Mouse (Mus musculus) small intestine, adult 2 months (tissue): ENCODE data around the gene Nat8f2.
"Not testable (repeated sequence)": the region's sequence is repeated elsewhere in the genome, so short reads cannot be mapped to it uniquely, and the experiment has no call there.

ENCODE experiments used
- CTCF ChIP-seq: fragments of 200-500 bp; IDR thresholded peaks from 2 replicates; pipeline ENCODE4 v1.5.1; 2012; ENCODE audit warnings: low read depth, mild to moderate bottlenecking, control low read depth, inconsistent platforms, low read length, moderate library complexity, mixed read lengths; ENCODE audit not compliant: insufficient replicate concordance, insufficient read length; ENCODE audit errors: extremely low read depth
- POLR2A ChIP-seq: fragments of 200-500 bp; IDR thresholded peaks from 2 replicates; pipeline ENCODE4 v1.6.1; 2012; ENCODE audit warnings: low read depth, mild to moderate bottlenecking, control low read depth, inconsistent platforms, low read length, moderate library complexity

DNA sequence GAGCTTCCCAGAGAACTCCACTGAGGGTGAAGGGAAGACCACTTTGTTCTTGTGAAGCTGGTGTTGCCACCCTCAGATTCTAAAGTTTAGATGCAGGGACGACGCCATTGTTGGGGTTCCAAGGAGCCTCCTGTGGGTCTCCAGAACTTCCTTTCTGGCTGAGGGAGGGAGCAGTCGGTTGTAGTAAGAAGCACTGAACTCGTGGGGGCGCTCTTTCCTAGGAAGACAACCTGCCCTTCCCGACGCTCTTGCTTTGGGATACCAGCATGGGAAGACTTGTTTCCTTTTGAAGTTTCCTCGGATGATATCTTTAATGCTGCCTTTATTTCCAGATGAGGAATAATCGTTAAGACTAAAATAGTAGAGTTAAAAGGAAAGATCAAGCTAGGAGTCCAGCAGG, 32.1 kb downstream of the Nat8f2 start:
- not testable (repeated sequence) for TF ChIP-seq CTCF, POLR2A
